Mouse (Mus musculus) adrenal gland, postnatal 10 days (tissue): ENCODE measurements around the gene Man2b1. TPM values are rescaled to one million over a fixed set of nuclear protein-coding genes. Genes with fewer than 3 reads are reported as not detected.
A peak's percentile ranks its signal among the peaks of the same experiment; 100 is the strongest.

Source experiments
- DNase-seq: peaks from one replicate; pipeline ENCODE4 v3.0.0; 2021; ENCODE audit warnings: mixed read lengths
- long read RNA-seq, 2 experiments: library from polyadenylated mRNA; stranded (forward); transcript quantifications; one replicate each; pipeline ENCODE4 v2.0.0; 2021
- total RNA-seq, 2 experiments: library from RNA; stranded (reverse); gene quantifications; 2 replicates each; pipeline ENCODE4 v1.2.3; 2021

The Man2b1 gene
- total RNA-seq = 10 to 100 TPM; 52.7 to 56.6 TPM
- long read RNA-seq, experiment 1, transcript Man2b1-201 (24 exons, 3,822 nt) = major isoform, 29 of 67 reads
- long read RNA-seq, experiment 1, partial matches to known transcripts = 29 of 67 reads
- long read RNA-seq, experiment 1, other reads (novel, unspliced or antisense) = 9 of 67 reads
- long read RNA-seq, experiment 2, transcript Man2b1-201 (24 exons, 3,822 nt) = major isoform, 29 of 46 reads
- long read RNA-seq, experiment 2, partial matches to known transcripts = 5 of 46 reads
- long read RNA-seq, experiment 2, other reads (novel, unspliced or antisense) = 12 of 46 reads

DNA sequence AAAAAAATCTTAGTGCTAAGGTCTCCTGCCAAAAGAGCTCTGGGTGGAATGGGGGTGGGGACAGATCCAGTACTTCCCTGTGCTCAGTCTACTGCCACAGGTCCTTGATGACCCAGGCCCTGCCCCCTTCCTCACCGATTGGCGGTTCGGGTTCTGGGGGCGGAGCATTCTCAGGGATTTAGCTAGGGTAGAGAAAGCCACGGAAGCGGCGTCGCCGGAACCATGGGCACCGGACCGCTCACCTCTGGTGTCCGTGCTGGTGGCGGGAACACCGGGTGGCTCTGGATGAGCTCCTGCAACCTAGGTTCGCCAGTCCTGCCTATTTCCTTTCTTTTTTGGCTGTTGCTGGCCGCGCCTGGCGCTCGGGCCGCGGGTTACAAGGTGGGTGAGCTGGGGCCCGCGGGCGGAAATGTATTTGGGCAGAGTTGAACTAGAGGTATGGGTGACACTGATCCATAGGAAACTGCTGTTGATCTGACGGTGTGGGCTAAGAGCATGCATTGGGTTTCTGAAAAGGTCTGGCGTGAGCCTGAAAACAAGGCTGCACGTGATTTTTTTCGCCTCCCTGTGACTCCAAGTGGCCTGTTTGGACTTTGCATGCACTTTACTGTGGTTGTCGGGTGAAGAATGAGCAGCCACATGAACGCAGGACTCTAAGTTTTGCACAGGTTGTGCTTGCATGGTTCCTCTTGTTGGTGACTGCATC is at the start of gene Man2b1:
TSS of gene Man2b1 (plus strand) at position 163 of the 706 bp plus-strand sequence.
- peak; percentile 94 for DNase-seq

GRCm38 (mm10) chr8:85033867-85034266 is 49.2 kb upstream of the Man2b1 start:
- DNase-seq = no peak

- DNase-seq = peak; percentile 83
Observed at GRCm38 (mm10) chr8:85034764-85035163, 48.3 kb upstream of the Man2b1 start.

- DNase-seq = no peak
Observed at GRCm38 (mm10) chr8:85035165-85035727, 47.8 kb upstream of the Man2b1 start.

DNA sequence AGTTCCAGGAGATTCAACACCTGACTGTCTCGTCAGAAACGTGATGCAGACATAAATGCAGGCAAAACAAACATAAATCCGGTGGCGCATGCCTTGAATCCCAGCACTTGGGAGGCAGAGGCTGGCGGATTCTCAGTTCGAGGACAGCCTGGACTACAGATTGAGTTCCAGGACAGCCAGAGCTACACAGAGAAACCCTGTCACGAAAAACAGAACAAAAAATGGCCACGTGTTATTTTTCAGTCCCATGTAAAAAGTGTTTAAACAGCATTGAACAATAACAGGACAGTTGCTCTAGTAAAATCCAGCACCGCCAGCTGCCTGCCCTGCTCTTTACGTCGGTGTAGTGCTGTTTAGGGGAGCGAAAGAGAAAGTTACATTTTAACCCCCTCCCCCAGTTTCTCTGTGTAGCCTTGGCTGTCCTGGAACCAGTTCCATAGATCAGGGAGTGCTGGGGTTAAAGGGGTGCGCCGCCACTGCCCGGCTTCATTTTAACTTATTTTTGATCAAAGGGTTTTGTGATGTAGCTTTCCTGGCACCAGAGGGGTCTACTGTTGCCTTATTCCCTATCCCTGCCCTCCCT is 47.3 kb upstream of the Man2b1 start:
- peak; percentile 49 for DNase-seq

GRCm38 (mm10) chr8:85036381-85036717 is 46.7 kb upstream of the Man2b1 start:
- DNase-seq = no peak

DNA sequence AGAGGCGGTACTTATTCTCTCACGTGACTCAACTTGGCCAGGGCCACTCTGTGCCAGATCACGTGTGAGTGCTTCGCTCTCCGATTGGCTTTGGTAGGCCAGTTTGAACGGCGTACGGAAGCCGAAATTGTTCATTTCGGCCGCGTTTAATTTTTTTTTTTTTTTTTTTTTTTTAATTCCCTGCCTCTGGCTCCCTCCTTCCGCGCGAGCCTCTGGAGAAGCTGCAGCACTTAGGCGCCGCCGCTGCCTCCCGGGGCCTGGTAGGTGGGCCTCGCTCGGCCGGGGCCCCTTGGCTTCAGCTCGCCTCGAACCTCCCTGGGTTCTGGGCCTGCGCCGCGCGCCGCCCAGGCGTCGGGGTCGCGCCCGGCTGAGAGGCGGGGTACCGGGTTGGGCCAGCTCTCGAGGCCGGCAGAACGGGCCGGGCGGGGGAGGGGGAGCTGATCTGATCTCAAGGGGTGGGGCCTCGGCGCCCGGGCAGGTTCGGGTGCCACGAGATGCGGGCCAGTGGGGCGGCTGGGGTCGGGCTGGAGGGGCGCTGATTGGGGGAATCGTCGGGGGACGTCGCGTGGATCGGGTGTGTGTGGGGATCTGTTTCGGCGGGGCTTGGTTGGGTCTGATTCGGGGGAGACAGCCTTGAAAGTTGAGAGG is 46.2 kb upstream of the Man2b1 start, which contains the start of gene Tnpo2:
TSS of gene Tnpo2 (plus strand) at position 198 of the 648 bp plus-strand sequence.
- DNase-seq = peak; percentile 94

GRCm38 (mm10) chr8:85037366-85037680 is 45.7 kb upstream of the Man2b1 start:
- DNase-seq = no peak

GRCm38 (mm10) chr8:85037681-85038531 is 45.2 kb upstream of the Man2b1 start:
- DNase-seq = peak; percentile 68

GRCm38 (mm10) chr8:85043619-85044018 is 39.5 kb upstream of the Man2b1 start:
- no peak for DNase-seq

DNA sequence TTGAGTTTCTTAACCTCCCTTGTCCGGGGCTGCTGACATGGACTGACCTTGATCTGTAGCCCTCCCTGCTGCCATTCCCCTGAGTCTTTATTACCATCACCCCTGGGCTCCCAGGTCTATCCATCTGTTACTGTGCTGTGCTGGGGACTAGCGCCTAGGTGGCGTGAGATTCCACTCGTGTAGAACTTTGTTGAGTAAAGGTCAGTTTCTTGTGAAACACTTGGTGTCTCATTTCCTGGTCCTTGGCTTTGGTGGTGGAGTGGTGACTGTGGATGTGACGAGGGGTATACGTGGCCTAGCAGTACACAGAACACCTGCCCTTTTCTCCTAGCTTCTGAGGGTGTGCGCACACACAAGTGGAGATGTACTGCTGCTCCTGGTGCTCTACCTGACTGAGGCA is 25.7 kb upstream of the Man2b1 start:
- DNase-seq = no peak

GRCm38 (mm10) chr8:85059879-85060616 is 23.0 kb upstream of the Man2b1 start, which contains the start of gene Fbxw9:
Gene Fbxw9, plus strand, starts transcription at chr8:85060055.
- peak; percentile 93 for DNase-seq

DNA sequence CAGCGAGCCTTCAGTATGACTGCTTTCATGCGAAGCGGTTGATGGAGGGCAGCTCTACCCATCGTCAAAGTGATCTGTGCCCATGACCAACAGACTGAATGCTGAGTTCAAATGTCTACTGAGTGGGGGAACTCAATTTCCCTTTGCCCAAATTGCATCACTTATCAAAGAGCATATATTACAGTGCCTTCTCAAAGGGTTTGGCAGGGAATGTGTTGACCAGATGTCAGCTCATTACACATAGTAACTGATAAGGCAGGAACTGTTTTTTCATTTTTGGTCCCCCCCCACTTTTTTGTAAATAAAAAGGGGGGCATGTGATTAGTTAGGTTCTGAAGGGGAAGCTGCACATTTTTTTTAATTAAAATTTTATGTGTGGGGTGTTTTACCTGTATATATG is 20.5 kb upstream of the Man2b1 start:
- no peak for DNase-seq

DNA sequence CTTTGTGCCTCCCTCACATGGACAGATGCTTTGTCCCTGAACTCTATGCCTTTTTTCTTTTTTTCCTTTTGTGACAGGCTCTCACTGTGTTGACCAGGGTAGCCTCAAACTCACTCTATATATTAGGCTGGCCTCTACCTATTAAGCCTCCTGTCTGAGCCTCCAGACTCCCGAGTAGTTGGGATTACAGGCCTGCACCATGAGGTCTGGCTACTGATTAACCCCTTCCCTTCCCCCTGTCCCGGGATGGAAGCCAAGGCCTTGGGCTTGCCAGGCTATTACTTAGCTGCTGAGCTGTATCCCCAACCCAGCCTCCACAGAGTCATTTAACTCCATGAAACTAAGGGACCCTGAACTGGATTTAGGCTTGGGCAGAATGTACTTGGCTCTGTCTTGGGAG is 17.9 kb upstream of the Man2b1 start:
- DNase-seq = peak; percentile 40

GRCm38 (mm10) chr8:85067155-85067554 is 15.9 kb upstream of the Man2b1 start:
- DNase-seq = no peak

DNA sequence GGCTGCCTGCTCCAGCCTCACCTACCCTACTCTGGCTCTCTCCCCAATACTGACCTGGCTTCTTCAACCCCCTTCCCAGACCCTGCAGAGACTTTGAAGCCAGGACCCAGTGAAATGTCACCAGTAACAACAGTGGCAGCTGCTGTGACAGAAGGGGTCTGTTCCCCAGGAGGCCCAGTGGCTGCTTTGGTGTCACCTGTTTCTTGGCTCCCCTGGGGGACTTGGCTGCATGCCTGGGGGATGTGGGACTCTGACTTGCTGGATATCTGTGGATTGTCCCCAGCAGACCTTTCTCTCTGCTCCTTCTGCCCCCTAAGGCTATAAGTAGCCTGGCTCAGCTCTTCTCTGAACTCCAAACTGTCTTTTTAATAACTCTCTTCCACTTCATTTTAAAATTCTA is 15.1 kb upstream of the Man2b1 start, which contains the start of gene Gm5741:
TSS of gene Gm5741 (minus strand) at position 1 of the 400 bp plus-strand sequence.
- DNase-seq = no peak

DNA sequence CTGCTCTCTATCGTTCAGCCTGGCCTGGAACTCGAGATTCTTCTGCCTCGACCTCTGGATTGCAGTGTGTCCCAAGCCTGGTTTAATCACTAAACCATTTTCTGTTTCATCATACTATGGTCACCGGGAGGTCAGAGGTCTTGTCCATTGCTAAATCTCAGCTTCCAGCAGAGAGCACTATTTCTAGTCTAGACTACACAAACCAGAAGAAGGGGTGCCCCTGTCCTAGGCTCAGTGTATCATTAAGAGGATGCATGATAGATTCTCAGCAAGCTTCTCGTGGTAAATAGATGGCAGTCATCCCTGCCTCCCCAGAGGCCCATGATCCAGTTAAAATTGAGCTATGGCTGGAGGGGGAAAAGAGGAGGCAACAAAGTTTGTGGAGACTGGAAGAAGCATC is 12.0 kb upstream of the Man2b1 start:
- no peak for DNase-seq

GRCm38 (mm10) chr8:85071514-85072281 is 11.4 kb upstream of the Man2b1 start, which contains the start of gene Dhps:
Gene Dhps, plus strand, starts transcription at chr8:85071757.
- DNase-seq = peak; percentile 93

DNA sequence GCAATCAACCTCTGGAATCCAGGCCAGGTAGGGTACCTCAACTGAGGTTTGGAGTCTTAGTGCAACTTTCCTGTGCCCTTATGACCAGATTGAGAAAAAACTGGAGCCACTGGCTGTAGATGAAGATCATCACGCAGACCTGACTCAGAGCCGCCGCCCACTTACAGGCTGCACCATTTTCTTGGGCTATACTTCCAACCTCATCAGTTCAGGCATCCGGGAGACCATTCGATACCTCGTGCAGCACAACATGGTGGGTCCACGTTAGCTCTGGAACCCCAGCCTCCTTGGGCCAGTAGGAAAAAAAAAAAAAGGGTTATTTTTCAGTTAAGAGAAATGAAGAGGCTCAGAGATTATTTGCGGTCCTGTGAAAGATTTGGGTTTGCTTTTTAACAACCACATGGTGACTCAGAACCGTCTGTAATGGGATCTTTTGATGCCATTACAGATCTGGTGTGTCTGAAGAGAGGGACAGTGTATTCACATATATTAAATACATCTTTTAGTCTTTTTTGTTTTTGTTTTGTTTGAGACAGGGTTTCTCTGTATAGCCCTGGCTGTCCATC is 10.6 kb upstream of the Man2b1 start:
- no peak for DNase-seq
